In the genomic region with DNA sequence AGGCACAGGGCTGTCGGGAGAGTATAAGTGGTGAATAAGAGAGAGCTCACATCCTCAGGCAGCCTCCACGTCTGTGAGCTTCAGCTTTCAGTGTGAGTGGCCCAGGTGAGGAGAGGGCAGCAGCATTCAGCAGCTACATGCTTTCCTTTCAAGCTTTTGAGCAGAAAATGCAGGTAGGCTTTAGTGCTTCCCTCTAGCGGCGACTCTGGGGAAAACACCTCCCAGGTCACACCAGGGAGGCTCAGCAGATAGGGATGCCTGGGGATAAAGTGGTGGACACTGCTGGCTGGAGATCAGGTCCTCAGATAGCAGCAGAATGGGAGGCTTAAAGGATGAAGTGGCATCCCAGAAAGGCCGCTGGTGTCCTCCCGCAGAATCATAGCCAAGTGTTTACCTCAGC, we compare ENCODE assay signal across 11 mouse cellular contexts. TPM values are rescaled to one million over a fixed set of nuclear protein-coding genes. Genes with fewer than 3 reads are reported as not detected.
DNase-seq lines count a peak whose midpoint lies in the region; TF ChIP-seq lines count a peak whose summit lies in the region.
"Not testable (repeated sequence)": the region's sequence is repeated elsewhere in the genome, so short reads cannot be mapped to it uniquely, and the experiment has no call there.
"Had no signal": no experiment of that assay in that cellular context is flagged by ENCODE, and none has a peak within 500 bp of the region (broad histone marks: within the 10 kb centered on the region; RNA-seq: fewer than 3 reads in every experiment).

No protein-coding gene starts in this region.

- DNase-seq in MEL (ENCODE audit: low read depth, low spot score), result peak; percentile 59
- peak; percentile 28 for DNase-seq in c-Kit-positive CD71-positive TER-119-negative erythroid progenitor cells, embryonic 14.5 days (ENCODE audit: low read depth)
- peak; percentile 25 to 48 for DNase-seq in heart, postnatal 14 days
- DNase-seq in kidney, postnatal 25 days, result peak; percentile 49 to 64
- peak; percentile 46 for DNase-seq in lung, postnatal 14 days
- peak; percentile 77 for DNase-seq in retina, embryonic 14.5 days (ENCODE audit: low spot score)
- peak; percentile 29 for DNase-seq in urinary bladder, adult 2 months (ENCODE audit: low spot score)

- H3K27ac ChIP-seq in MEL (ENCODE audit: control insufficient read depth, low read depth, low read length); embryonic fibroblast, embryonic 13.5 days (ENCODE audit: insufficient read depth, low read length): not testable (repeated sequence)

- not testable (repeated sequence) for H3K4me3 ChIP-seq in MEL (ENCODE audit: control insufficient read depth in 1 of 2, insufficient read depth in 1 of 2, low read depth in 2 of 2, low read length in 2 of 2); embryonic fibroblast, embryonic 13.5 days (ENCODE audit: insufficient read depth, low read length)

- not testable (repeated sequence) for H3K4me1 ChIP-seq in MEL (ENCODE audit: control insufficient read depth in 1 of 2, insufficient read depth in 2 of 2, low read length in 2 of 2); embryonic fibroblast, embryonic 13.5 days (ENCODE audit: control insufficient read depth, insufficient read depth, low read length)

- not testable (repeated sequence) for H3K9ac ChIP-seq in MEL (ENCODE audit: control insufficient read depth, low read depth, low read length, poor library complexity, severe bottlenecking)

- H3K79me2 ChIP-seq in MEL (ENCODE audit: control insufficient read depth, insufficient read depth, low read length, poor library complexity), result not testable (repeated sequence)

- TF ChIP-seq RAD21 in MEL (IDR thresholded peaks at IDR 0.05; ENCODE audit: low read depth, low read length), result peak; percentile 33

- TF ChIP-seq CTCF in MEL (IDR thresholded peaks at IDR 0.05 in 2 of 3, conservative IDR thresholded peaks at IDR 0.05 in 1 of 3; ENCODE audit: control insufficient read depth in 1 of 3, insufficient read depth in 1 of 3, low read depth in 2 of 3, low read length in 3 of 3, poor library complexity in 1 of 3, severe bottlenecking in 1 of 3), result peak; percentile 67 to 78 (median 70)
- 0 out of 2 replicates have a peak, but pooled peaks have one; percentile 16 for TF ChIP-seq CTCF in embryonic fibroblast, embryonic 13.5 days (IDR thresholded peaks at IDR 0.05; ENCODE audit: borderline replicate concordance, insufficient read depth, low read length)

- TF ChIP-seq POLR2A in MEL (IDR thresholded peaks at IDR 0.05; ENCODE audit: control insufficient read depth in 1 of 2, insufficient read depth in 1 of 2, low read depth in 1 of 2, low read length in 2 of 2, poor library complexity in 1 of 2); embryonic fibroblast, embryonic 13.5 days (IDR thresholded peaks at IDR 0.05; ENCODE audit: low read depth, low read length): not testable (repeated sequence)

- H3K36me3 ChIP-seq in MEL (ENCODE audit: control insufficient read depth in 1 of 2, insufficient read depth in 2 of 2, low read length in 2 of 2), result not testable (repeated sequence)

- H3K27me3 ChIP-seq in MEL (ENCODE audit: control insufficient read depth in 1 of 2, insufficient read depth in 2 of 2, low read length in 2 of 2), result not testable (repeated sequence)

- intact Hi-C loops in heart, postnatal 14 days (cut with DNase I), result loop anchor here (5.0 kb wide), 1 partner anchor 46 kb away; no protein-coding TSS in a partner anchor

- not testable (repeated sequence) for TF ChIP-seq EP300 in MEL (IDR thresholded peaks at IDR 0.05; ENCODE audit: low read depth in 1 of 2, low read length in 2 of 2)

- not testable (repeated sequence) for H3K9me3 ChIP-seq in MEL (replicated peaks; ENCODE audit: insufficient read depth, low read length)

TF ChIP-seq in MEL, 35 proteins besides CTCF, POLR2A, EP300 and RAD21:
- TF ChIP-seq SMC3 (IDR thresholded peaks at IDR 0.05; ENCODE audit: low read depth, low read length), result peak; percentile 56

RNA-seq across cellular contexts. Expression of gene Gm10639, which starts 6.4 kb away (rescaled TPM):
- not detected in 2 replicates for total RNA-seq in MEL (2012; rRNA removed)
- polyA plus RNA-seq in MEL (2012; ENCODE audit: insufficient read depth in 1 of 2, insufficient read length in 2 of 2, low read depth in 1 of 2, low replicate concordance in 2 of 2, missing spikeins in 1 of 2), result not detected
- polyA plus RNA-seq in embryonic fibroblast, embryonic 13.5 days (2011; ENCODE audit: insufficient read length, low read depth, missing spikeins), result not detected in 2 replicates
- not detected for total RNA-seq in heart, postnatal 14 days (2021)
- polyA plus RNA-seq in urinary bladder, adult 2 months (2012; rRNA removed), result 0.28 and 0.44 TPM in 2 replicates
- total RNA-seq: heart, postnatal 25 days had no signal
- polyA plus RNA-seq: embryonic facial prominence, embryonic 13.5 days; liver, embryonic 12.5 days had no signal

RNA-seq across cellular contexts. Expression of gene Omt2a, which starts 18.5 kb away (rescaled TPM):
- total RNA-seq in MEL (2012; rRNA removed), result not detected in 2 replicates
- not detected for polyA plus RNA-seq in MEL (2012; ENCODE audit: insufficient read depth in 1 of 2, insufficient read length in 2 of 2, low read depth in 1 of 2, low replicate concordance in 2 of 2, missing spikeins in 1 of 2)
- polyA plus RNA-seq in embryonic fibroblast, embryonic 13.5 days (2011; ENCODE audit: insufficient read length, low read depth, missing spikeins), result not detected in 2 replicates
- not detected for total RNA-seq in heart, postnatal 14 days (2021)
- polyA plus RNA-seq in urinary bladder, adult 2 months (2012; rRNA removed), result not detected in 2 replicates
- total RNA-seq: heart, postnatal 25 days had no signal
- polyA plus RNA-seq: embryonic facial prominence, embryonic 13.5 days; liver, embryonic 12.5 days had no signal

RNA-seq across cellular contexts. Expression of gene Omt2b, which starts 31.3 kb away (rescaled TPM):
- not detected in 2 replicates for total RNA-seq in MEL (2012; rRNA removed)
- polyA plus RNA-seq in MEL (2012; ENCODE audit: insufficient read depth in 1 of 2, insufficient read length in 2 of 2, low read depth in 1 of 2, low replicate concordance in 2 of 2, missing spikeins in 1 of 2), result not detected
- not detected in 2 replicates for polyA plus RNA-seq in embryonic fibroblast, embryonic 13.5 days (2011; ENCODE audit: insufficient read length, low read depth, missing spikeins)
- not detected for total RNA-seq in heart, postnatal 14 days (2021)
- not detected in 2 replicates for polyA plus RNA-seq in urinary bladder, adult 2 months (2012; rRNA removed)
- total RNA-seq: heart, postnatal 25 days had no signal
- polyA plus RNA-seq: embryonic facial prominence, embryonic 13.5 days; liver, embryonic 12.5 days had no signal

RNA-seq across cellular contexts. Expression of gene Gm3776, which starts 39.2 kb away (rescaled TPM):
- not detected in 2 replicates for total RNA-seq in MEL (2012; rRNA removed)
- polyA plus RNA-seq in MEL (2012; ENCODE audit: insufficient read depth in 1 of 2, insufficient read length in 2 of 2, low read depth in 1 of 2, low replicate concordance in 2 of 2, missing spikeins in 1 of 2), result not detected
- polyA plus RNA-seq in embryonic fibroblast, embryonic 13.5 days (2011; ENCODE audit: insufficient read length, low read depth, missing spikeins), result 0.57 TPM in 1 of 2 replicates, not detected in the other
- total RNA-seq in heart, postnatal 14 days (2021), result not detected
- 4.0 and 4.5 TPM in 2 replicates for polyA plus RNA-seq in urinary bladder, adult 2 months (2012; rRNA removed)
- polyA plus RNA-seq: embryonic facial prominence, embryonic 13.5 days; liver, embryonic 12.5 days had no signal

RNA-seq across cellular contexts. Expression of gene Gsta2, which starts 59.5 kb away (rescaled TPM):
- not detected in 2 replicates for total RNA-seq in MEL (2012; rRNA removed)
- polyA plus RNA-seq in MEL (2012; ENCODE audit: insufficient read depth in 1 of 2, insufficient read length in 2 of 2, low read depth in 1 of 2, low replicate concordance in 2 of 2, missing spikeins in 1 of 2), result not detected
- not detected in 2 replicates for polyA plus RNA-seq in embryonic fibroblast, embryonic 13.5 days (2011; ENCODE audit: insufficient read length, low read depth, missing spikeins)
- total RNA-seq in heart, postnatal 14 days (2021), result not detected
- polyA plus RNA-seq in urinary bladder, adult 2 months (2012; rRNA removed), result 27.0 and 28.7 TPM in 2 replicates
